Mouse (Mus musculus) mesoderm, embryonic 11.5 days (tissue): ENCODE data around the gene Gdpd1.
"Not testable (repeated sequence)": the region's sequence is repeated elsewhere in the genome, so short reads cannot be mapped to it uniquely, and the experiment has no call there.

Experiments
- DNase-seq: peaks from one replicate; pipeline ENCODE4 v3.0.0-alpha.2; 2012; ENCODE audit warnings: low read depth, low spot score

Gene Gdpd1

GRCm38 (mm10) chr11:87026096-87026875 lies 47.6 kb downstream of the Gdpd1 start:
- no peak for DNase-seq

GRCm38 (mm10) chr11:87025351-87025750 lies 48.5 kb downstream of the Gdpd1 start:
- no peak for DNase-seq

- DNase-seq = not testable (repeated sequence)
Observed at GRCm38 (mm10) chr11:87023240-87023639, 50.6 kb downstream of the Gdpd1 start.

GRCm38 (mm10) chr11:87022765-87023164 lies 51.1 kb downstream of the Gdpd1 start:
- no peak for DNase-seq

GRCm38 (mm10) chr11:87021551-87021950 lies 52.3 kb downstream of the Gdpd1 start:
- DNase-seq = no peak

GRCm38 (mm10) chr11:87020449-87020848 lies 53.4 kb downstream of the Gdpd1 start:
- DNase-seq = no peak

GRCm38 (mm10) chr11:87019431-87019830 lies 54.4 kb downstream of the Gdpd1 start:
- no peak for DNase-seq

GRCm38 (mm10) chr11:87018081-87018480 lies 55.8 kb downstream of the Gdpd1 start:
- DNase-seq = no peak

- DNase-seq = no peak
Observed at GRCm38 (mm10) chr11:87015691-87016090, 58.2 kb downstream of the Gdpd1 start.

GRCm38 (mm10) chr11:87010476-87010875 lies 63.4 kb downstream of the Gdpd1 start:
- DNase-seq = peak; percentile 76

GRCm38 (mm10) chr11:87007371-87007770 lies 66.5 kb downstream of the Gdpd1 start:
- no peak for DNase-seq

GRCm38 (mm10) chr11:87004960-87005755 lies 68.7 kb downstream of the Gdpd1 start:
- no peak for DNase-seq

- no peak for DNase-seq
Observed at GRCm38 (mm10) chr11:87002078-87002829, 71.6 kb downstream of the Gdpd1 start.

GRCm38 (mm10) chr11:87001217-87001616 lies 72.6 kb downstream of the Gdpd1 start:
- DNase-seq = no peak

- DNase-seq = no peak
Observed at GRCm38 (mm10) chr11:86996266-86996665, 77.6 kb downstream of the Gdpd1 start.

- peak; percentile 74 for DNase-seq
Observed at GRCm38 (mm10) chr11:86995625-86996221, 78.1 kb downstream of the Gdpd1 start.

- no peak for DNase-seq
Observed at GRCm38 (mm10) chr11:86994791-86995624, 78.9 kb downstream of the Gdpd1 start.

GRCm38 (mm10) chr11:86994330-86994729 lies 79.5 kb downstream of the Gdpd1 start:
- no peak for DNase-seq

- peak; percentile 97 for DNase-seq
Observed at GRCm38 (mm10) chr11:86993041-86994037, 80.5 kb downstream of the Gdpd1 start, which contains the start of gene Ypel2. Gene Ypel2 (minus strand): TSS chr11:86993707.
